Mouse (Mus musculus): Measurements from ENCODE around the gene Il1r2. TPM values are rescaled to one million over a fixed set of nuclear protein-coding genes. Genes with fewer than 3 reads are reported as not detected.

Gene Il1r2
- polyA plus RNA-seq, 1 experiment: not detected

GRCm38 (mm10) chr1:40106719-40107118 lies 32.8 kb downstream of the Il1r2 start:
- no peak for TF ChIP-seq CTCF (IDR thresholded peaks at IDR 0.05; ENCODE audit: control insufficient read depth, insufficient read depth, insufficient replicate concordance, low read depth, low read length)
- no peak for TF ChIP-seq POLR2A (IDR thresholded peaks at IDR 0.05; ENCODE audit: control insufficient read depth, low read depth, low read length)
- peaks cover 1% of the 10 kb centered on the region; the same call in 1 of the 2 replicates for H3K4me1 ChIP-seq (ENCODE audit: control insufficient read depth, insufficient read depth, low read length)
- H3K27me3 ChIP-seq (ENCODE audit: control insufficient read depth, insufficient read depth, low read length): no peaks in the 10 kb centered on the region
- H3K36me3 ChIP-seq (ENCODE audit: control insufficient read depth, insufficient read depth, low read length): no peaks in the 10 kb centered on the region
- no peak overlapping the region for H3K27ac ChIP-seq (ENCODE audit: control insufficient read depth, insufficient read depth, low read depth, low read length)
- no peak overlapping the region for H3K4me3 ChIP-seq (ENCODE audit: control insufficient read depth, low read depth, low read length)

GRCm38 (mm10) chr1:40107971-40108749 lies 34.3 kb downstream of the Il1r2 start:
- Histone ChIP-seq H3K27ac (ENCODE audit: control insufficient read depth, insufficient read depth, low read depth, low read length) (no peak overlapping the region), H3K4me1 (ENCODE audit: control insufficient read depth, insufficient read depth, low read length) (no peaks in the 10 kb centered on the region), H3K4me3 (ENCODE audit: control insufficient read depth, low read depth, low read length) (no peak overlapping the region), H3K27me3 (ENCODE audit: control insufficient read depth, insufficient read depth, low read length) (no peaks in the 10 kb centered on the region), H3K36me3 (ENCODE audit: control insufficient read depth, insufficient read depth, low read length) (no peaks in the 10 kb centered on the region)
- TF ChIP-seq POLR2A (IDR thresholded peaks at IDR 0.05; ENCODE audit: control insufficient read depth, low read depth, low read length) (no peak), CTCF (IDR thresholded peaks at IDR 0.05; ENCODE audit: control insufficient read depth, insufficient read depth, insufficient replicate concordance, low read depth, low read length) (no peak)

- TF ChIP-seq CTCF (IDR thresholded peaks at IDR 0.05; ENCODE audit: control insufficient read depth, insufficient read depth, insufficient replicate concordance, low read depth, low read length): no peak
- no peak for TF ChIP-seq POLR2A (IDR thresholded peaks at IDR 0.05; ENCODE audit: control insufficient read depth, low read depth, low read length)
- H3K4me3 ChIP-seq (ENCODE audit: control insufficient read depth, low read depth, low read length): no peak overlapping the region
- no peaks in the 10 kb centered on the region for H3K4me1 ChIP-seq (ENCODE audit: control insufficient read depth, insufficient read depth, low read length)
- no peaks in the 10 kb centered on the region for H3K36me3 ChIP-seq (ENCODE audit: control insufficient read depth, insufficient read depth, low read length)
- no peak overlapping the region for H3K27ac ChIP-seq (ENCODE audit: control insufficient read depth, insufficient read depth, low read depth, low read length)
- no peaks in the 10 kb centered on the region for H3K27me3 ChIP-seq (ENCODE audit: control insufficient read depth, insufficient read depth, low read length)
Observed at GRCm38 (mm10) chr1:40109736-40110135, 35.9 kb downstream of the Il1r2 start.

GRCm38 (mm10) chr1:40115271-40115670 lies 41.4 kb downstream of the Il1r2 start:
- no peak for TF ChIP-seq POLR2A (IDR thresholded peaks at IDR 0.05; ENCODE audit: control insufficient read depth, low read depth, low read length)
- peak; percentile 30; the same call in 1 of the 2 replicates for TF ChIP-seq CTCF (IDR thresholded peaks at IDR 0.05; ENCODE audit: control insufficient read depth, insufficient read depth, insufficient replicate concordance, low read depth, low read length)
- no peak overlapping the region for H3K27ac ChIP-seq (ENCODE audit: control insufficient read depth, insufficient read depth, low read depth, low read length)
- H3K27me3 ChIP-seq (ENCODE audit: control insufficient read depth, insufficient read depth, low read length): no peaks in the 10 kb centered on the region
- H3K4me3 ChIP-seq (ENCODE audit: control insufficient read depth, low read depth, low read length): no peak overlapping the region
- H3K4me1 ChIP-seq (ENCODE audit: control insufficient read depth, insufficient read depth, low read length): peaks cover 2% of the 10 kb centered on the region
- H3K36me3 ChIP-seq (ENCODE audit: control insufficient read depth, insufficient read depth, low read length): no peaks in the 10 kb centered on the region

GRCm38 (mm10) chr1:40116422-40116821 lies 42.5 kb downstream of the Il1r2 start:
- H3K36me3 ChIP-seq (ENCODE audit: control insufficient read depth, insufficient read depth, low read length): no peaks in the 10 kb centered on the region
- H3K27me3 ChIP-seq (ENCODE audit: control insufficient read depth, insufficient read depth, low read length): no peaks in the 10 kb centered on the region
- H3K27ac ChIP-seq (ENCODE audit: control insufficient read depth, insufficient read depth, low read depth, low read length): no peak overlapping the region
- peaks cover 2% of the 10 kb centered on the region for H3K4me1 ChIP-seq (ENCODE audit: control insufficient read depth, insufficient read depth, low read length)
- TF ChIP-seq POLR2A (IDR thresholded peaks at IDR 0.05; ENCODE audit: control insufficient read depth, low read depth, low read length): no peak
- peak; percentile 90 for TF ChIP-seq CTCF (IDR thresholded peaks at IDR 0.05; ENCODE audit: control insufficient read depth, insufficient read depth, insufficient replicate concordance, low read depth, low read length)
- no peak overlapping the region for H3K4me3 ChIP-seq (ENCODE audit: control insufficient read depth, low read depth, low read length)

- TF ChIP-seq POLR2A (IDR thresholded peaks at IDR 0.05; ENCODE audit: control insufficient read depth, low read depth, low read length) (no peak), CTCF (IDR thresholded peaks at IDR 0.05; ENCODE audit: control insufficient read depth, insufficient read depth, insufficient replicate concordance, low read depth, low read length) (no peak)
- no peak overlapping the region for H3K4me3 ChIP-seq (ENCODE audit: control insufficient read depth, low read depth, low read length)
- no peaks in the 10 kb centered on the region for H3K36me3 ChIP-seq (ENCODE audit: control insufficient read depth, insufficient read depth, low read length)
- H3K27me3 ChIP-seq (ENCODE audit: control insufficient read depth, insufficient read depth, low read length): no peaks in the 10 kb centered on the region
- peaks cover 2% of the 10 kb centered on the region for H3K4me1 ChIP-seq (ENCODE audit: control insufficient read depth, insufficient read depth, low read length)
- H3K27ac ChIP-seq (ENCODE audit: control insufficient read depth, insufficient read depth, low read depth, low read length): no peak overlapping the region
Observed at GRCm38 (mm10) chr1:40117565-40117964, 43.7 kb downstream of the Il1r2 start.

GRCm38 (mm10) chr1:40124237-40124636 lies 50.4 kb downstream of the Il1r2 start:
- Histone ChIP-seq H3K4me3 (ENCODE audit: control insufficient read depth, low read depth, low read length) (no peak overlapping the region), H3K27me3 (ENCODE audit: control insufficient read depth, insufficient read depth, low read length) (no peaks in the 10 kb centered on the region)
- TF ChIP-seq CTCF (IDR thresholded peaks at IDR 0.05; ENCODE audit: control insufficient read depth, insufficient read depth, insufficient replicate concordance, low read depth, low read length) (no peak), POLR2A (IDR thresholded peaks at IDR 0.05; ENCODE audit: control insufficient read depth, low read depth, low read length) (no peak)

More at GRCm38 (mm10) chr1:40124237-40124636, 50.4 kb downstream of the Il1r2 start:
- no peak overlapping the region for H3K27ac ChIP-seq (ENCODE audit: control insufficient read depth, insufficient read depth, low read depth, low read length)
- no peaks in the 10 kb centered on the region for H3K36me3 ChIP-seq (ENCODE audit: control insufficient read depth, insufficient read depth, low read length)
- no peaks in the 10 kb centered on the region for H3K4me1 ChIP-seq (ENCODE audit: control insufficient read depth, insufficient read depth, low read length)

All from testis, adult 2 months (tissue).